Mouse (Mus musculus): ENCODE results near the gene Cep72. TPM values are rescaled to one million over a fixed set of nuclear protein-coding genes. Genes with fewer than 3 reads are reported as not detected.

The Cep72 gene
- polyA plus RNA-seq, 1 experiment from 2014 or later = 21.5 TPM

DNA sequence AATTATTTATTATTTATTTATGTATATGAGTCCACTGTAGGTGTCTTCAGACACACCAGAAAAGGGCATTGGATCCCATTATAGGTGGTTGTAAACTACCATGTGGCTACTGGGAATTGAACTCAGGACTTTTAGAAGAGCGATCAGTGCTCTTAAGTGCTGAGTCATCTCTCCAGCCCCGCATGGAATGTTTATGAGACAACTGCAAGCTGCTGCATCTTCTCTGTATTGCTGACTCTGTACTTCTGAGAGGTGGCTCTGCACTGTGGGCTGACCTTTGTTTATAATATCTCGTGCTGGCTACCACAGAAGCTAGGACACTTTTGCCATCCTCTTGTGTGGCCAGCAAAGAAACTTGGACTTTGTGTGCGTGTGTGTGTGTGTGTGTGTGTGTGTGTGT is 60.6 kb downstream of the Cep72 start:
- Histone ChIP-seq H3K4me2 (ENCODE audit: low read depth) (no peak overlapping the region), H3K27me3 (ENCODE audit: control insufficient read depth, insufficient read depth, low read length) (no peaks in the 10 kb centered on the region), H3K27ac (ENCODE audit: low read depth, low read length) (no peak overlapping the region), H3K9me3 (ENCODE audit: control insufficient read depth, low read length) (no peaks in the 10 kb centered on the region), H3K9ac (ENCODE audit: low read length) (no peak overlapping the region), H3K36me3 (ENCODE audit: control insufficient read depth, insufficient read depth, low read length) (no peaks in the 10 kb centered on the region), H3K4me3 (ENCODE audit: low read depth, low read length) (no peak overlapping the region), H3K4me1 (ENCODE audit: control insufficient read depth, insufficient read depth, low read length) (no peaks in the 10 kb centered on the region)
- ATAC-seq (ENCODE audit: insufficient read depth, low FRiP score, low TSS enrichment) (no peak), DNase-seq (ENCODE audit: low spot score) (no peak)
- WGBS = 85% methylated on average over 4 of the region's 4 CpGs

DNA sequence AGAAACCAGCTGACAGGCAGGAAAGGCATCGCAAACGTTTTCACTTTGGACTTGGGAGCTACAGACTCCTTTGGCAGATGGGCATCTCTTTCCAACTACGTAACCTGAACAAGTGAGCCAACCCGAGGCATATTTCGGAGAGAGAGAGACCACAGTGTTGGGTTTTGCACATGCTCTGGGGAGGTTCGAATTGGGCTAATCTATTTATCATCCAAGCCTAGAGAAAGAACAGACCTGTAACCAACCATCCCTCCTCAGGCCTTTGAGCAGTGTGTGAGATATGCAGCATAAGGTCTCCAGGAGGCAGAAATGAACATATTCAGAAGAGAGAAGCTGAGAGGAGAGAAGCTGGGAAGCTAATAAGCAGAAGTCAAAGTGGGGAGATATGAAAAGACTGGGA is 61.1 kb downstream of the Cep72 start:
- WGBS = 86% methylated on average over 6 of the region's 6 CpGs
- no peak overlapping the region for H3K4me2 ChIP-seq (ENCODE audit: low read depth)
- H3K27ac ChIP-seq (ENCODE audit: low read depth, low read length) = no peak overlapping the region
- DNase-seq (ENCODE audit: low spot score) (no peak), ATAC-seq (ENCODE audit: insufficient read depth, low FRiP score, low TSS enrichment) (no peak)
- H3K4me3 ChIP-seq (ENCODE audit: low read depth, low read length) = no peak overlapping the region
- H3K9ac ChIP-seq (ENCODE audit: low read length) = no peak overlapping the region
- no peaks in the 10 kb centered on the region for H3K36me3 ChIP-seq (ENCODE audit: control insufficient read depth, insufficient read depth, low read length)
- H3K9me3 ChIP-seq (ENCODE audit: control insufficient read depth, low read length) = no peaks in the 10 kb centered on the region
- no peaks in the 10 kb centered on the region for H3K4me1 ChIP-seq (ENCODE audit: control insufficient read depth, insufficient read depth, low read length)
- no peaks in the 10 kb centered on the region for H3K27me3 ChIP-seq (ENCODE audit: control insufficient read depth, insufficient read depth, low read length)

DNA sequence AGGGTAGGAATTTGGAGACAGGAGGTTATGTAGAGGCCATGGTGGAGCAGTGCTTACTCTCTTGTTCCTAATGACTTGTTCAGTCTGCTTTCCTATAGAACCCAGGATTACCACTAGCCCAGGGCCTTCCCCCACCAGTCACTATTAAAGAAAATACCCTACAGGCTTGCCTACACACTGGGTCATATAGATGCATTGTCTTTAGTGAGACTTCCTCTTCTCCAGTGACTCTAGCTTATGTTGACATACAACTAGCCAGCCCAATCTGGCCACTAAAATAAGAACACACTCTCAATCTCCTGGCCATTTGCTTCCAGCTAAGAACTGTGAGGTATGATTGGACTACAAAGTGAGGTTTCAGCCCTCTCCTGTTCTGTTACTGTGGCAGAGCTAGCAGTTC is 61.6 kb downstream of the Cep72 start:
- H3K27ac ChIP-seq (ENCODE audit: low read depth, low read length) = no peak overlapping the region
- ATAC-seq (ENCODE audit: insufficient read depth, low FRiP score, low TSS enrichment) (no peak), DNase-seq (ENCODE audit: low spot score) (no peak)
- no peaks in the 10 kb centered on the region for H3K4me1 ChIP-seq (ENCODE audit: control insufficient read depth, insufficient read depth, low read length)
- H3K9ac ChIP-seq (ENCODE audit: low read length) = no peak overlapping the region
- no peak overlapping the region for H3K4me2 ChIP-seq (ENCODE audit: low read depth)
- H3K36me3 ChIP-seq (ENCODE audit: control insufficient read depth, insufficient read depth, low read length) = no peaks in the 10 kb centered on the region
- no peaks in the 10 kb centered on the region for H3K27me3 ChIP-seq (ENCODE audit: control insufficient read depth, insufficient read depth, low read length)
- no peaks in the 10 kb centered on the region for H3K9me3 ChIP-seq (ENCODE audit: control insufficient read depth, low read length)
- H3K4me3 ChIP-seq (ENCODE audit: low read depth, low read length) = no peak overlapping the region

DNA sequence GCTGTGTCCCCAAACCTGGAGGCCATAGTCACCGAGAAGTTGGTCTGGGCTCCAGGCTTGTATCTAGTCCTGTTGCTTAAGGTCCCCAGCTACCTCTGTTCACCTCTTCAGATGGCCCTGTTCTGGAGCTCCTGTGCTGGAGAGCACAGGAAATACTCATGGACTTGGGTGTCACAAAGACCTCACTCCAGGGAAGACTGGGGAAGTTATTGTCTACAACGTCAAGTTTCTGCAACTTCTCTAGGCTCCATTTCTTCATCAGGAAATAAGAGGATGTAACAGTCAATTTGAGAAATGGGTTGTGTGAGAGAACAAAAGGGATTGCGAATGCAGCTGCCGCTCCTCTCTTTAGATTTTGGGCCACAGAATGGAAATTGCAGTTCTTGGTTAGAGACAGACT is 65.6 kb downstream of the Cep72 start:
- no peak overlapping the region for H3K9ac ChIP-seq (ENCODE audit: low read length)

DNA sequence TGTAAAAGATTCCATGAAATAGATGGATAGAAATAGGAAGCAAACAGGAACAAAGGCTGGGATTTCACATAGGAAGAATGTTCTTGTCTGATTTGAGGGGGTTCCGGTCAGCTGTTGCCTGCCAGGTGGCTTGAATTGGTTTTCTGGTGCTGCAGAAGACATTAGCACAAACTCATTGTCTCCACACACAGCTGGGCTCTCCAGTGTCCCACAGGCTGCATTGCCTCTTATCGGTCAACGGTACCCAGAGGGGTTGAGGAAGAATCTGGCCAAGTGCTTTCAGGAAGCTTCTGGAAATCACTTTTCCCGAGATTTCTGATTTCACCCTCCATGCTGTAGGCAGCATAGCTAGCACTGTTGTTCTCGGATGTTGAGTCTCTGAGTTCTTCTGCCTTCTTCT is 70.8 kb downstream of the Cep72 start:
- 79% methylated on average over 5 of the region's 5 CpGs for WGBS
- no peak for ATAC-seq (ENCODE audit: insufficient read depth, low FRiP score, low TSS enrichment)

More for the DNA sequence above, 65.6 kb downstream of the Cep72 start:
- H3K27me3 ChIP-seq (ENCODE audit: control insufficient read depth, insufficient read depth, low read length) = no peaks in the 10 kb centered on the region
- no peak overlapping the region for H3K4me2 ChIP-seq (ENCODE audit: low read depth)
- ATAC-seq (ENCODE audit: insufficient read depth, low FRiP score, low TSS enrichment) (no peak), DNase-seq (ENCODE audit: low spot score) (no peak)
- no peaks in the 10 kb centered on the region for H3K9me3 ChIP-seq (ENCODE audit: control insufficient read depth, low read length)
- H3K27ac ChIP-seq (ENCODE audit: low read depth, low read length) = no peak overlapping the region
- H3K36me3 ChIP-seq (ENCODE audit: control insufficient read depth, insufficient read depth, low read length) = no peaks in the 10 kb centered on the region
- H3K4me1 ChIP-seq (ENCODE audit: control insufficient read depth, insufficient read depth, low read length) = no peaks in the 10 kb centered on the region
- no peak overlapping the region for H3K4me3 ChIP-seq (ENCODE audit: low read depth, low read length)
- WGBS = 85% methylated on average over 4 of the region's 4 CpGs

DNA sequence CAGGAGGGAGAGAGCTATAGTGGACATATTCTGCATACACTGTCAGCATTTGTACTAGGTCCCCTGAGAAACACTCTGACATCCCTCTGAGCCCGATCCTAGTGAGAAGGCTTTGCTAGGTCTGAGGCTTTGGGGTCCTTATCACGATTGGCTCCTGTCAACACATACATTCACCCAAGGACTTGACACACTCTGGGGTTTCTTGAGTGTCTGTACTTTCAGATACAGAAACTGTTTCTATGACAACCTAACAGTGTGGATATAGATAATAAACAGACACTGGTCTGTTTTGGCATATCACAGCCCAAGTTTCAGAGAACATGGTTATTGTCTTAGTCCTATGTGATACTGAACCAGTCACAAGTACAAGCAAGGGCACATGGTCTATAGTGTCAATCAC is 71.3 kb downstream of the Cep72 start:
- Histone ChIP-seq H3K9ac (ENCODE audit: low read length) (no peak overlapping the region), H3K4me1 (ENCODE audit: control insufficient read depth, insufficient read depth, low read length) (no peaks in the 10 kb centered on the region), H3K36me3 (ENCODE audit: control insufficient read depth, insufficient read depth, low read length) (no peaks in the 10 kb centered on the region), H3K27ac (ENCODE audit: low read depth, low read length) (no peak overlapping the region), H3K9me3 (ENCODE audit: control insufficient read depth, low read length) (no peaks in the 10 kb centered on the region), H3K27me3 (ENCODE audit: control insufficient read depth, insufficient read depth, low read length) (no peaks in the 10 kb centered on the region), H3K4me2 (ENCODE audit: low read depth) (no peak overlapping the region), H3K4me3 (ENCODE audit: low read depth, low read length) (no peak overlapping the region)
- DNase-seq (ENCODE audit: low spot score) (no peak), ATAC-seq (ENCODE audit: insufficient read depth, low FRiP score, low TSS enrichment) (no peak)
- 78% methylated on average over 2 of the region's 2 CpGs for WGBS

More for the DNA sequence above, 70.8 kb downstream of the Cep72 start:
- no peak overlapping the region for H3K4me2 ChIP-seq (ENCODE audit: low read depth)
- H3K9ac ChIP-seq (ENCODE audit: low read length) = no peak overlapping the region
- no peak for DNase-seq (ENCODE audit: low spot score)
- no peaks in the 10 kb centered on the region for H3K4me1 ChIP-seq (ENCODE audit: control insufficient read depth, insufficient read depth, low read length)
- H3K27ac ChIP-seq (ENCODE audit: low read depth, low read length) = no peak overlapping the region
- H3K36me3 ChIP-seq (ENCODE audit: control insufficient read depth, insufficient read depth, low read length) = no peaks in the 10 kb centered on the region
- H3K27me3 ChIP-seq (ENCODE audit: control insufficient read depth, insufficient read depth, low read length) = no peaks in the 10 kb centered on the region
- no peaks in the 10 kb centered on the region for H3K9me3 ChIP-seq (ENCODE audit: control insufficient read depth, low read length)
- no peak overlapping the region for H3K4me3 ChIP-seq (ENCODE audit: low read depth, low read length)

DNA sequence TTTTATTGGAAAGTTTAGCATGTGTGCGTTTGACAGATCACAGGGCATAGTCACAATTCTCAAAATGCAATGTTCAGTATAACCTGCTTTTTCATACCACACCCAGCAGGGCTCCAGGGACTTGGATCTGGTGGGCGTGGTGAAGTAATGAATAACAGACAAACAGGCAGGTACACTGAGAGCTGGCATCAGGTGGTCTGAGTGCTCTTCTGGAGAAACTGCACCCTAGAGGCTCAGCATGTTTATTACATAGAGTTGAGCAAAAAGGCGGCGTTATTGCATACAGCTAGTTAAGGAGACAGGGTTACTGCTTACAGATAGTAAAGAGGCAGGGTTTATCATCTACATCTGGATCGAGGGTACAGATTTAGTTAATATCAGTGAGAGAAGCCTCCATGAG is 71.8 kb downstream of the Cep72 start:
- H3K27ac ChIP-seq (ENCODE audit: low read depth, low read length) = no peak overlapping the region
- H3K4me1 ChIP-seq (ENCODE audit: control insufficient read depth, insufficient read depth, low read length) = no peaks in the 10 kb centered on the region
- no peaks in the 10 kb centered on the region for H3K9me3 ChIP-seq (ENCODE audit: control insufficient read depth, low read length)
- H3K4me3 ChIP-seq (ENCODE audit: low read depth, low read length) = no peak overlapping the region
- ATAC-seq (ENCODE audit: insufficient read depth, low FRiP score, low TSS enrichment) (no peak), DNase-seq (ENCODE audit: low spot score) (no peak)
- H3K9ac ChIP-seq (ENCODE audit: low read length) = no peak overlapping the region
- 84% methylated on average over 5 of the region's 5 CpGs for WGBS
- H3K4me2 ChIP-seq (ENCODE audit: low read depth) = no peak overlapping the region
- no peaks in the 10 kb centered on the region for H3K36me3 ChIP-seq (ENCODE audit: control insufficient read depth, insufficient read depth, low read length)
- H3K27me3 ChIP-seq (ENCODE audit: control insufficient read depth, insufficient read depth, low read length) = no peaks in the 10 kb centered on the region

Other genes with a start within 250 kb of the Cep72 start
- gene Nkd2, start 214.7 kb downstream of the Cep72 start, polyA plus RNA-seq (2014; fragmentation: Nextera tagmentation; extraction: Ambion mirVana) = 20.0 and 21.5 TPM in 2 replicates
- gene Trip13, start 124.5 kb downstream of the Cep72 start, polyA plus RNA-seq (2014; fragmentation: Nextera tagmentation; extraction: Ambion mirVana) = 47.5 and 48.1 TPM in 2 replicates
- 77.6 and 80.3 TPM in 2 replicates for gene Brd9, start 124.5 kb downstream of the Cep72 start, polyA plus RNA-seq (2014; fragmentation: Nextera tagmentation; extraction: Ambion mirVana)
- gene Zdhhc11, start 98.4 kb downstream of the Cep72 start, polyA plus RNA-seq (2014; fragmentation: Nextera tagmentation; extraction: Ambion mirVana) = not detected in 2 replicates
- 3.6 and 5.3 TPM in 2 replicates for gene Tppp, start 52.9 kb downstream of the Cep72 start, polyA plus RNA-seq (2014; fragmentation: Nextera tagmentation; extraction: Ambion mirVana)
- not detected in 2 replicates for gene Slc9a3, start 59.2 kb upstream of the Cep72 start, polyA plus RNA-seq (2014; fragmentation: Nextera tagmentation; extraction: Ambion mirVana)
- gene Exoc3, start 146.4 kb upstream of the Cep72 start, polyA plus RNA-seq (2014; fragmentation: Nextera tagmentation; extraction: Ambion mirVana) = 88.4 and 98.9 TPM in 2 replicates
- gene Ahrr, start 230.0 kb upstream of the Cep72 start, polyA plus RNA-seq (2014; fragmentation: Nextera tagmentation; extraction: Ambion mirVana) = 0.55 and 2.0 TPM in 2 replicates